Comparison of ENCODE assay signal across 7 mouse cellular contexts in the genomic region with DNA sequence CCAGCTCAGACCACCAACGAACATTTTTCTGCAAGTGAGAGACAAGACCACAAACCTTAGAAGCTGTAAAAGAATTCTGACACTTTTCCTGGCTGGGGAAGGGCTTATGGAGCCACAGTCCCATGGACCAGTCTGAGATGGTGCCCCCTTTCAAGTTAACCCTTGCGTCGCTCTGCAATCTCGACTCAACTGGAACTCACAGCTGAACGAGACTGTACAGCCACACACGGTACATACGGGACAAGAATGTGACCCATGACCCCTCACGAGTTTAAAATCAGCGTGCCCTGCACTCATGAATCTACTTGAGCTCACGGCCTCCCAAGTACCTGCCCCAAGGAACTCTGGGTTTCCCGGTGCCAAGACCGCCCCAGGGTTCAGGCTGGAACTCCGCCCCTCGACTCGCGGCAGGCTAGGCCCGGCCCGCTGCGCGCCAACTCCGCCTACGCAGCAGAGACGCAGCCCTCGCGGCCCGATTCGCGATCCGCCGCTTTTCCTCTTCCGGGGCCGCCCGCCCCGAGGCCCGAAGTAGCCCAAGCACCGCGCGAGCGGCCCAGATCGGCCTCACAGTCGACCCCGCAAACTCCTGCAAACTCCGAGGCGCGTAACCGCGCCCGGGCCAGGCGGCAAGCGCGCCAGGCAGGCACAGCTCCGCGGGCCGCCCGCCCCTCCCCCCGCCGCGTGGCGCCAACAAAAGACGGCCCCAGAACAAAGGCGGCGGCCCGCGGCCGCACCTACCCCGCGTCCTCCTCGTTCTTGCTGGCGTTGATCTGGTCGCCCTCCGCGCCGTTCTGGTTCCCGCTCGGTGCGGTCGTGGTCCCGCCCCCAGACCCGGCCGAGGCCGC. TPM values are rescaled to one million over a fixed set of nuclear protein-coding genes. Genes with fewer than 3 reads are reported as not detected.
DNase-seq lines count a peak whose midpoint lies in the region; ATAC-seq and TF ChIP-seq lines count a peak whose summit lies in the region.

No protein-coding gene starts in this region.

- no peaks in the 10 kb centered on the region for H3K9me3 ChIP-seq in intestine, postnatal 0 days (ENCODE audit: control insufficient read depth)
- no peaks in the 10 kb centered on the region for H3K9me3 ChIP-seq in limb, embryonic 12.5 days
- no peaks in the 10 kb centered on the region for H3K9me3 ChIP-seq in midbrain, embryonic 14.5 days (ENCODE audit: control insufficient read depth, low read length)

- H3K9ac ChIP-seq in intestine, postnatal 0 days (ENCODE audit: low read depth, low read length): peak overlapping the region; percentile 100
- H3K9ac ChIP-seq in limb, embryonic 12.5 days (replicated peaks): peak overlapping the region; percentile 100
- peak overlapping the region; percentile 99 for H3K9ac ChIP-seq in midbrain, embryonic 14.5 days (replicated peaks; ENCODE audit: low read length)

- H3K4me1 ChIP-seq in intestine, postnatal 0 days (replicated peaks; ENCODE audit: control insufficient read depth, insufficient read depth, low read length): 0 out of 2 replicates have a peak, but pooled peaks cover 8% of the 10 kb centered on the region
- peaks cover 51% of the 10 kb centered on the region for H3K4me1 ChIP-seq in limb, embryonic 12.5 days (replicated peaks)
- peaks cover 20% of the 10 kb centered on the region for H3K4me1 ChIP-seq in midbrain, embryonic 14.5 days (ENCODE audit: control insufficient read depth, insufficient read depth, low read length)

- peak overlapping the region; percentile 84 for H3K4me2 ChIP-seq in intestine, postnatal 0 days (replicated peaks; ENCODE audit: low read depth)
- H3K4me2 ChIP-seq in limb, embryonic 12.5 days: peak overlapping the region; percentile 91
- peak overlapping the region; percentile 94 for H3K4me2 ChIP-seq in midbrain, embryonic 14.5 days (ENCODE audit: low read length)

- peak; percentile 84 for ATAC-seq in intestine, postnatal 0 days
- ATAC-seq in limb, embryonic 12.5 days (ENCODE audit: insufficient number of reproducible peaks, insufficient read depth, low FRiP score, low TSS enrichment, low read depth): peak; percentile 79
- ATAC-seq in midbrain, embryonic 14.5 days (ENCODE audit: low FRiP score, low TSS enrichment): peak; percentile 67

- no peak for TF ChIP-seq CTCF in intestine, postnatal 0 days (IDR thresholded peaks at IDR 0.05; ENCODE audit: low read depth)

- peaks cover 38% of the 10 kb centered on the region for H3K36me3 ChIP-seq in intestine, postnatal 0 days (ENCODE audit: control insufficient read depth, insufficient read depth)
- H3K36me3 ChIP-seq in limb, embryonic 12.5 days: peaks cover 48% of the 10 kb centered on the region
- peaks cover 41% of the 10 kb centered on the region for H3K36me3 ChIP-seq in midbrain, embryonic 14.5 days (ENCODE audit: control insufficient read depth, insufficient read depth, low read length)

- peak; percentile 88 for DNase-seq in adrenal gland, adult 8-10 months
- DNase-seq in embryo, embryonic 11.5 days (ENCODE audit: low read depth, low spot score): peak; percentile 70
- peak; percentile 76 to 91 for DNase-seq in gastrocnemius, postnatal 4 days (ENCODE audit: low spot score in 2 of 2)
- DNase-seq in midbrain, embryonic 14.5 days: peak; percentile 86
- peak; percentile 80 to 81 for DNase-seq in spleen, adult 18-20 months

- under 1% methylated on average over 74 of the region's 81 CpGs for WGBS in intestine, postnatal 0 days
- under 1% methylated on average over 79 of the region's 81 CpGs for WGBS in limb, embryonic 12.5 days
- under 1% methylated on average over 80 of the region's 81 CpGs for WGBS in midbrain, embryonic 14.5 days

- H3K27ac ChIP-seq in intestine, postnatal 0 days (ENCODE audit: low read depth, low read length): peak overlapping the region; percentile 97
- peak overlapping the region; percentile 97 for H3K27ac ChIP-seq in limb, embryonic 12.5 days
- H3K27ac ChIP-seq in midbrain, embryonic 14.5 days (replicated peaks; ENCODE audit: low read depth, low read length): peak overlapping the region; percentile 94

- H3K27me3 ChIP-seq in intestine, postnatal 0 days (replicated peaks; ENCODE audit: control insufficient read depth, insufficient read depth, low read length): no peaks in the 10 kb centered on the region
- no peaks in the 10 kb centered on the region for H3K27me3 ChIP-seq in limb, embryonic 12.5 days
- H3K27me3 ChIP-seq in midbrain, embryonic 14.5 days (ENCODE audit: control insufficient read depth, insufficient read depth, low read length): no peaks in the 10 kb centered on the region

- peak overlapping the region; percentile 97 for H3K4me3 ChIP-seq in intestine, postnatal 0 days (ENCODE audit: low read depth, low read length)
- H3K4me3 ChIP-seq in limb, embryonic 12.5 days (replicated peaks): peak overlapping the region; percentile 100
- H3K4me3 ChIP-seq in midbrain, embryonic 14.5 days (replicated peaks; ENCODE audit: low read depth, low read length): peak overlapping the region; percentile 96

RNA-seq across cellular contexts. Expression of a gene that starts 0.8 kb away (rescaled TPM):
- total RNA-seq in adrenal gland, adult 8-10 months (2022): 100 to 1,000 TPM; 219 to 321 (median 266) TPM
- total RNA-seq in gastrocnemius, postnatal 4 days (2021): 100 to 1,000 TPM; 218 to 241 TPM
- polyA plus RNA-seq in intestine, postnatal 0 days (2015; fragmentation: Nextera tagmentation; extraction: Ambion mirVana): 181 and 191 TPM in 2 replicates
- 732 and 757 TPM in 2 replicates for polyA plus RNA-seq in limb, embryonic 12.5 days (2016; fragmentation: Nextera tagmentation; extraction: Ambion mirVana)
- 489 and 530 TPM in 2 replicates for polyA plus RNA-seq in midbrain, embryonic 14.5 days (2014; fragmentation: Nextera tagmentation; extraction: Ambion mirVana)

RNA-seq across cellular contexts. Expression of a gene that starts 13.7 kb away (rescaled TPM):
- total RNA-seq in adrenal gland, adult 8-10 months (2022): 10 to 100 TPM; 52.2 to 75.1 (median 56.2) TPM
- 10 to 100 TPM; 35.4 to 37.3 TPM for total RNA-seq in gastrocnemius, postnatal 4 days (2021)
- polyA plus RNA-seq in intestine, postnatal 0 days (2015; fragmentation: Nextera tagmentation; extraction: Ambion mirVana): 98.2 and 101 TPM in 2 replicates
- polyA plus RNA-seq in limb, embryonic 12.5 days (2016; fragmentation: Nextera tagmentation; extraction: Ambion mirVana): 145 and 149 TPM in 2 replicates
- 107 and 115 TPM in 2 replicates for polyA plus RNA-seq in midbrain, embryonic 14.5 days (2014; fragmentation: Nextera tagmentation; extraction: Ambion mirVana)

RNA-seq across cellular contexts. Expression of a gene that starts 21.3 kb away (rescaled TPM):
- total RNA-seq in adrenal gland, adult 8-10 months (2022): 10 to 100 TPM; 27.2 to 39.4 (median 33.3) TPM
- total RNA-seq in gastrocnemius, postnatal 4 days (2021): 10 to 100 TPM; 18.7 to 20.9 TPM
- polyA plus RNA-seq in intestine, postnatal 0 days (2015; fragmentation: Nextera tagmentation; extraction: Ambion mirVana): 22.7 and 24.2 TPM in 2 replicates
- polyA plus RNA-seq in limb, embryonic 12.5 days (2016; fragmentation: Nextera tagmentation; extraction: Ambion mirVana): 15.0 and 16.9 TPM in 2 replicates
- 8.7 and 12.5 TPM in 2 replicates for polyA plus RNA-seq in midbrain, embryonic 14.5 days (2014; fragmentation: Nextera tagmentation; extraction: Ambion mirVana)

RNA-seq across cellular contexts. Expression of a gene that starts 29.9 kb away (rescaled TPM):
- total RNA-seq in adrenal gland, adult 8-10 months (2022): 10 to 100 TPM; 42.4 to 60.2 (median 51.6) TPM
- total RNA-seq in gastrocnemius, postnatal 4 days (2021): 10 to 100 TPM; 20.9 to 23.0 TPM
- 32.4 and 34.2 TPM in 2 replicates for polyA plus RNA-seq in intestine, postnatal 0 days (2015; fragmentation: Nextera tagmentation; extraction: Ambion mirVana)
- polyA plus RNA-seq in limb, embryonic 12.5 days (2016; fragmentation: Nextera tagmentation; extraction: Ambion mirVana): 41.5 and 42.6 TPM in 2 replicates
- 79.2 and 87.7 TPM in 2 replicates for polyA plus RNA-seq in midbrain, embryonic 14.5 days (2014; fragmentation: Nextera tagmentation; extraction: Ambion mirVana)

RNA-seq across cellular contexts. Expression of a gene that starts 44.8 kb away (rescaled TPM):
- total RNA-seq in adrenal gland, adult 8-10 months (2022): 10 to 100 TPM in 1 of 4 experiments, 1 to 10 TPM in 3; 8.2 to 10.6 (median 8.5) TPM
- total RNA-seq in gastrocnemius, postnatal 4 days (2021): 10 to 100 TPM; 20.9 to 22.7 TPM
- 8.5 and 8.8 TPM in 2 replicates for polyA plus RNA-seq in intestine, postnatal 0 days (2015; fragmentation: Nextera tagmentation; extraction: Ambion mirVana)
- polyA plus RNA-seq in limb, embryonic 12.5 days (2016; fragmentation: Nextera tagmentation; extraction: Ambion mirVana): 28.0 and 29.5 TPM in 2 replicates
- 11.6 and 15.2 TPM in 2 replicates for polyA plus RNA-seq in midbrain, embryonic 14.5 days (2014; fragmentation: Nextera tagmentation; extraction: Ambion mirVana)

Comparison
In these comparisons a context has a peak if more than half of its experiments do, and no peak if none do; other contexts are left out.
1. Peak in every context shown above with its lines: DNase-seq, ATAC-seq, H3K4me3 ChIP-seq and H3K27ac ChIP-seq.